Mouse (Mus musculus): ENCODE measurements around the gene Fas. TPM values are rescaled to one million over a fixed set of nuclear protein-coding genes. Genes with fewer than 3 reads are reported as not detected.

The Fas gene
- polyA plus RNA-seq (2015; fragmentation: Nextera tagmentation; extraction: Ambion mirVana), result 1.9 and 2.7 TPM in 2 replicates

- peak; percentile 90 for ATAC-seq (ENCODE audit: low read depth)
- 3% methylated on average over 19 of the region's 19 CpGs for WGBS (ENCODE audit: insufficient replicate concordance)
- Histone ChIP-seq H3K4me3 (replicated peaks) (peak within 1 kb of the TSS; percentile 54), H3K27me3 (no peaks in the 10 kb centered on the region), H3K9me3 (replicated peaks) (no peaks in the 10 kb centered on the region), H3K4me2 (peak within 1 kb of the TSS; percentile 74), H3K9ac (peak within 1 kb of the TSS; percentile 54), H3K36me3 (no peaks in the 10 kb centered on the region), H3K27ac (no peak within 1 kb of the TSS), H3K4me1 (replicated peaks) (peaks cover 4% of the 10 kb centered on the region)
- DNase-seq, result peak; percentile 50
Observed at GRCm38 (mm10) chr19:34289948-34290789, at the start of gene Fas. Gene Fas, plus strand, starts transcription at chr19:34290666.

DNA sequence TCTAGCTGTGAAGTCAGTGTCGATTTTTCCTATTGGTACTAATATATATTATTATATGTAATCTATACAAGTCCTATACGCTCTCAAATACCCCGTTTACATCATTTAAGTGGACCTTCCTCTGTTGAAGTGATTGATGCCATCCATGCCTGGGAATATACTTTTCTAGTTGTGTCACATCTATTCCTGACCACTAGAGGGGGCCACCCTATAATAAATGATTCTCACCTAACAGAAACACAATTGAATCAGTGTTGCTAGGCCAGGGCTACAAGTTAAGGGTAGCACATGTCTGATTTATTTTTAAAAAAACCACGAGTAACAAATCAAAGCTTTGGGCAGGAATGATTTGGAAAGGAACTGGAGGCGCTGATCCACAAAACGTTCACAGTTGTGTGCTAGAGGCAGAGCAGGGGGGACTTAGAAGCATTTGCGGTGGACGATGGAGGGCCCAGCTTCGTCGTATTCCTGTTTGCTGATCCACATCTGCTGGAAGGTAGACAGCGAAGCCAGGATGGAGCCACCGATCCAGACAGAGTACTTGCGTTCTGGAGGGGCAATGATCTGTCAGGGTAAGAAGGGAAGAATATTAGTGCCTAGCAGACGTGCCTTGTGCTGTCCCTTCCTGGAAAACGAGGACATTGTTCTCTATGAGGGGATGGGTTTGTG lies 49.1 kb upstream of the Fas start:
- no peaks in the 10 kb centered on the region for H3K4me1 ChIP-seq (replicated peaks)
- DNase-seq (no peak), ATAC-seq (ENCODE audit: low read depth) (no peak)
- H3K9me3 ChIP-seq (replicated peaks), result no peaks in the 10 kb centered on the region
- 54% methylated on average over 15 of the region's 15 CpGs for WGBS (ENCODE audit: insufficient replicate concordance)
- H3K4me3 ChIP-seq (replicated peaks), result no peak overlapping the region
- no peak overlapping the region for H3K9ac ChIP-seq
- H3K27me3 ChIP-seq, result no peaks in the 10 kb centered on the region
- H3K36me3 ChIP-seq, result no peaks in the 10 kb centered on the region
- no peak overlapping the region for H3K27ac ChIP-seq
- no peak overlapping the region for H3K4me2 ChIP-seq

GRCm38 (mm10) chr19:34242925-34243324 lies 47.5 kb upstream of the Fas start:
- Histone ChIP-seq H3K4me3 (replicated peaks) (no peak overlapping the region), H3K9me3 (replicated peaks) (no peaks in the 10 kb centered on the region), H3K4me1 (replicated peaks) (no peaks in the 10 kb centered on the region), H3K4me2 (no peak overlapping the region), H3K9ac (no peak overlapping the region), H3K27me3 (no peaks in the 10 kb centered on the region), H3K27ac (no peak overlapping the region), H3K36me3 (no peaks in the 10 kb centered on the region)
- DNase-seq (no peak), ATAC-seq (ENCODE audit: low read depth) (no peak)

- no peak overlapping the region for H3K27ac ChIP-seq
- no peaks in the 10 kb centered on the region for H3K4me1 ChIP-seq (replicated peaks)
- H3K36me3 ChIP-seq, result no peaks in the 10 kb centered on the region
- no peak overlapping the region for H3K4me2 ChIP-seq
- H3K4me3 ChIP-seq (replicated peaks), result no peak overlapping the region
- ATAC-seq (ENCODE audit: low read depth) (no peak), DNase-seq (peak; percentile 27)
- H3K9ac ChIP-seq, result no peak overlapping the region
- H3K9me3 ChIP-seq (replicated peaks), result no peaks in the 10 kb centered on the region
- H3K27me3 ChIP-seq, result no peaks in the 10 kb centered on the region
- 15% methylated on average over 6 of the region's 6 CpGs for WGBS (ENCODE audit: insufficient replicate concordance)
Observed at GRCm38 (mm10) chr19:34244056-34244455, 46.4 kb upstream of the Fas start.

- Histone ChIP-seq H3K4me1 (replicated peaks) (no peaks in the 10 kb centered on the region), H3K27me3 (no peaks in the 10 kb centered on the region), H3K27ac (no peak overlapping the region), H3K36me3 (no peaks in the 10 kb centered on the region), H3K4me3 (replicated peaks) (no peak overlapping the region), H3K9me3 (replicated peaks) (no peaks in the 10 kb centered on the region), H3K4me2 (no peak overlapping the region), H3K9ac (no peak overlapping the region)
- ATAC-seq (ENCODE audit: low read depth), result no peak
- 37% methylated on average over 5 of the region's 5 CpGs for WGBS (ENCODE audit: insufficient replicate concordance)
- DNase-seq, result no peak
Observed at GRCm38 (mm10) chr19:34248558-34248957, 41.9 kb upstream of the Fas start.

DNA sequence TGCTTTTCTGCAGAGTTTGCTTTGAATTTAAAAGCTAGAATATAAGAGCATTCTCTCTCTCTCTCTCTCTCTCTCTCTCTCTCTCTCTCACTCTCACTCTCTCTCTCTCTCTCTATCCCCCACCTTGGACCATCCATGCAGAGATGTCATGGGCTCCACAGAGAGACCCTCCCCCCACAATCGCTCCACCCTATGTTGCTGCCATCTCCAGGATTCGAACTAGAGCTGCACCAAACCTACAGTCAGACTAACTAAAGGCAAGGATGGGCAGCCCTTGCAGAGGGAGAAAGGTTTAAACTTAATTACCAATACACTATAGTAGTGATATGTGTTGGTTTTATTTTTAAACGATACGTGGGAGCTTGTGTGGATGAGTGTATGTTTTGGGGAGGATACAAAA lies 39.8 kb upstream of the Fas start:
- 71% methylated on average over 4 of the region's 4 CpGs for WGBS (ENCODE audit: insufficient replicate concordance)
- no peaks in the 10 kb centered on the region for H3K27me3 ChIP-seq
- no peak for ATAC-seq (ENCODE audit: low read depth)
- no peak overlapping the region for H3K9ac ChIP-seq
- no peaks in the 10 kb centered on the region for H3K36me3 ChIP-seq
- no peak for DNase-seq
- no peak overlapping the region for H3K4me3 ChIP-seq (replicated peaks)
- H3K4me2 ChIP-seq, result no peak overlapping the region
- H3K9me3 ChIP-seq (replicated peaks), result no peaks in the 10 kb centered on the region
- H3K27ac ChIP-seq, result no peak overlapping the region
- H3K4me1 ChIP-seq (replicated peaks), result peaks cover 5% of the 10 kb centered on the region; the same call in 1 of the 2 replicates

DNA sequence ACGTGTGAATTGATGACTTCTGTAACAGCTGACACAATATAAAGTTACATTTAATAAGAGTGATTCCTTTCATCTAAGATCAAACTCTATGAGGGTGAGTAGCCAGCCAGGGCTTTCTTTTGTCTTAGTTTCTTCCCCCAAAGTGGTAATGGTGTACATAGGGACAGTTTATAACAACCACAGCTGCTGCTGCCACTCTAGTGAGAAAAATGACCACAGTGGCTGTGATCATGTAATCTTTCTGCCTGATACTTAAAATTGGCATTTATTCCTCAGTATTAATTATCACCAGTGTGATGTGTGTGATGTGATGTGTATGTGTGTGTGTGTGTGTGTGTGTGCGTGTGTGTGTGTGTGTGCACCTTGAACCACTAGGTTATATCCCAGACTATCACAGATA lies 38.6 kb upstream of the Fas start:
- no peaks in the 10 kb centered on the region for H3K9me3 ChIP-seq (replicated peaks)
- no peak overlapping the region for H3K9ac ChIP-seq
- no peak overlapping the region for H3K4me3 ChIP-seq (replicated peaks)
- DNase-seq, result no peak
- no peaks in the 10 kb centered on the region for H3K36me3 ChIP-seq
- H3K4me1 ChIP-seq (replicated peaks), result peaks cover 5% of the 10 kb centered on the region; the same call in 1 of the 2 replicates
- no peaks in the 10 kb centered on the region for H3K27me3 ChIP-seq
- WGBS (ENCODE audit: insufficient replicate concordance), result 59% methylated on average over 2 of the region's 2 CpGs
- H3K4me2 ChIP-seq, result no peak overlapping the region
- no peak overlapping the region for H3K27ac ChIP-seq
- ATAC-seq (ENCODE audit: low read depth), result no peak

GRCm38 (mm10) chr19:34252450-34252849 lies 38.0 kb upstream of the Fas start:
- Histone ChIP-seq H3K4me3 (replicated peaks) (no peak overlapping the region), H3K4me2 (no peak overlapping the region)
- no peak for ATAC-seq (ENCODE audit: low read depth)

GRCm38 (mm10) chr19:34254101-34254879 lies 36.2 kb upstream of the Fas start:
- no peak for DNase-seq
- Histone ChIP-seq H3K9ac (no peak overlapping the region), H3K4me3 (replicated peaks) (no peak overlapping the region), H3K27ac (no peak overlapping the region), H3K27me3 (no peaks in the 10 kb centered on the region), H3K4me1 (replicated peaks) (peaks cover 5% of the 10 kb centered on the region; the same call in 1 of the 2 replicates), H3K36me3 (no peaks in the 10 kb centered on the region), H3K9me3 (replicated peaks) (no peaks in the 10 kb centered on the region), H3K4me2 (0 out of 2 replicates have a peak overlapping the region, but pooled peaks have one; percentile 24)
- no peak for ATAC-seq (ENCODE audit: low read depth)
- WGBS (ENCODE audit: insufficient replicate concordance), result 19% methylated on average over 14 of the region's 14 CpGs

More at GRCm38 (mm10) chr19:34252450-34252849, 38.0 kb upstream of the Fas start:
- Histone ChIP-seq H3K36me3 (no peaks in the 10 kb centered on the region), H3K4me1 (replicated peaks) (peaks cover 5% of the 10 kb centered on the region; the same call in 1 of the 2 replicates), H3K27me3 (no peaks in the 10 kb centered on the region), H3K27ac (no peak overlapping the region), H3K9me3 (replicated peaks) (no peaks in the 10 kb centered on the region), H3K9ac (no peak overlapping the region)
- WGBS (ENCODE audit: insufficient replicate concordance), result 70% methylated on average over 9 of the region's 9 CpGs
- no peak for DNase-seq

GRCm38 (mm10) chr19:34254880-34255681 lies 35.4 kb upstream of the Fas start, which contains the start of gene Acta2:
Gene Acta2, minus strand, starts transcription at chr19:34255590.
- H3K4me2 ChIP-seq, result 0 out of 2 replicates have a peak within 1 kb of the TSS, but pooled peaks have one; percentile 24
- WGBS (ENCODE audit: insufficient replicate concordance), result 55% methylated on average over 16 of the region's 16 CpGs
- H3K9ac ChIP-seq, result no peak within 1 kb of the TSS
- DNase-seq (no peak), ATAC-seq (ENCODE audit: low read depth) (no peak)
- no peak within 1 kb of the TSS; the same call in 1 of the 2 replicates for H3K27ac ChIP-seq
- H3K9me3 ChIP-seq (replicated peaks), result no peaks in the 10 kb centered on the region
- H3K27me3 ChIP-seq, result no peaks in the 10 kb centered on the region
- no peak within 1 kb of the TSS for H3K4me3 ChIP-seq (replicated peaks)
- H3K4me1 ChIP-seq (replicated peaks), result peaks cover 5% of the 10 kb centered on the region; the same call in 1 of the 2 replicates
- H3K36me3 ChIP-seq, result no peaks in the 10 kb centered on the region
